Mouse (Mus musculus): ENCODE measurements around the gene Pomt1. TPM values are rescaled to one million over a fixed set of nuclear protein-coding genes. Genes with fewer than 3 reads are reported as not detected.

The Pomt1 gene
- polyA plus RNA-seq, 1 experiment = 18.4 TPM

- TF ChIP-seq POLR2A (IDR thresholded peaks at IDR 0.05; ENCODE audit: low read depth, low read length) (no peak), CTCF (IDR thresholded peaks at IDR 0.05; ENCODE audit: extremely low read depth, insufficient read length, insufficient replicate concordance, low read depth, low read length) (peak; percentile 72; the same call in 1 of the 2 replicates)
- peaks cover 2% of the 10 kb centered on the region for H3K4me1 ChIP-seq (ENCODE audit: control insufficient read depth, insufficient read depth, insufficient read length, low read length)
- H3K36me3 ChIP-seq (ENCODE audit: control insufficient read depth, insufficient read depth, low read length) = peaks cover 35% of the 10 kb centered on the region
- no peak overlapping the region for H3K27ac ChIP-seq (ENCODE audit: insufficient read depth, low read depth, low read length)
- no peak overlapping the region for H3K4me3 ChIP-seq (ENCODE audit: low read depth, low read length)
- H3K27me3 ChIP-seq (ENCODE audit: control insufficient read depth, insufficient read depth, low read length) = no peaks in the 10 kb centered on the region
- WGBS = 80% methylated on average over 1 of the region's 1 CpGs
These were observed 46.3 kb downstream of the Pomt1 start for GRCm38 (mm10) chr2:32282727-32283126.

DNA sequence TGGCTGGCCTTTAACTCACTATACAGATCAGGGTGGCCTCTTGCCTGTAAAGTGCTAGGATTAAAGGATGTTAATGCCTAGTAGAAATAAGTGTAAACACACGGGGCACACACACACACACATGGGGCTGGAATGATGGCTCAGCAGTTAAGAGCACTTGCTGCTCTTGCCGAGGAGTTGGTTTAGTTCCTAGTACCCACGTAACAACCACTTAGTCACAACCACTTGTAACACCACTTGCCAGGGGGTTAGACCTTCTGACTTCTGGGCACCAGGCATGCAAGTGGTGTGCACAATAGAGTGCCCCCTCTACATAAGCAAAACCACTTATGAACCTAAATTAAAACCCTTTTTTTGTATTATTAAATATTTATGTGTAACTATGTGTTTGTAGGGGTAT is 47.6 kb downstream of the Pomt1 start:
- H3K36me3 ChIP-seq (ENCODE audit: control insufficient read depth, insufficient read depth, low read length) = peaks cover 23% of the 10 kb centered on the region
- TF ChIP-seq CTCF (IDR thresholded peaks at IDR 0.05; ENCODE audit: extremely low read depth, insufficient read length, insufficient replicate concordance, low read depth, low read length) = no peak
- no peak for TF ChIP-seq POLR2A (IDR thresholded peaks at IDR 0.05; ENCODE audit: low read depth, low read length)
- H3K4me3 ChIP-seq (ENCODE audit: low read depth, low read length) = no peak overlapping the region
- 81% methylated on average over 3 of the region's 3 CpGs for WGBS
- H3K27ac ChIP-seq (ENCODE audit: insufficient read depth, low read depth, low read length) = no peak overlapping the region
- peaks cover 2% of the 10 kb centered on the region for H3K4me1 ChIP-seq (ENCODE audit: control insufficient read depth, insufficient read depth, insufficient read length, low read length)
- H3K27me3 ChIP-seq (ENCODE audit: control insufficient read depth, insufficient read depth, low read length) = no peaks in the 10 kb centered on the region

DNA sequence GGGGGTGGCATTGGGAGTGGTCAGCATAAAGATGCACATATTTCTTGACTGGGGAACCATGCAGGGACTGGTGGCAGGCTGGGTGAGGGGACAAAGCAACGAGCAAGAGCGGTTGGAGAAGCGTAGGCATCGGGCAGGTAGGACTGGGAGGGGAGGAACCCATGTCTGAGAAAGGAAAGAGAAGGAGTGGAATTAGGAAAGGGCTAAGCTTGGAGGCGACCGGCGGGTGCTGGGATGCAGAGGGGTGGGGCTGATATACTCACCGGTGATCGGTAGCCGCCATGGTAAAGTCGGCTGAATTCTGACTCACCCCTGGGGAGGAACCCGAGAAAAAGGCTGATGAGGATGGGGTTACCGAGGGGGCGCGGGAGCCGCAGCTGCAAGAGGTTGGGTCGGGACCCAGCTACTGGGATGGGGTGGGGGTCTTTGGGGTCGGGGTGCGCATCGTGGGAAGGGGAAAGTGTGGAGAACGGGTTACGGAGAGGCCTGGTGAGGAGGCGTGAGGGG is 51.0 kb downstream of the Pomt1 start, which contains the start of gene Golga2:
Gene Golga2, plus strand, starts transcription at position 51 of the 507 bp plus-strand sequence.
- Histone ChIP-seq H3K4me3 (ENCODE audit: low read depth, low read length) (peak within 1 kb of the TSS; percentile 86), H3K4me1 (ENCODE audit: control insufficient read depth, insufficient read depth, insufficient read length, low read length) (peaks cover 5% of the 10 kb centered on the region), H3K27me3 (ENCODE audit: control insufficient read depth, insufficient read depth, low read length) (no peaks in the 10 kb centered on the region), H3K36me3 (ENCODE audit: control insufficient read depth, insufficient read depth, low read length) (peaks cover 10% of the 10 kb centered on the region), H3K27ac (ENCODE audit: insufficient read depth, low read depth, low read length) (no peak within 1 kb of the TSS)
- TF ChIP-seq POLR2A (IDR thresholded peaks at IDR 0.05; ENCODE audit: low read depth, low read length) (no peak), CTCF (IDR thresholded peaks at IDR 0.05; ENCODE audit: extremely low read depth, insufficient read length, insufficient replicate concordance, low read depth, low read length) (no peak)
- WGBS = under 1% methylated on average over 23 of the region's 23 CpGs

- peaks cover 5% of the 10 kb centered on the region for H3K4me1 ChIP-seq (ENCODE audit: control insufficient read depth, insufficient read depth, insufficient read length, low read length)
- H3K27me3 ChIP-seq (ENCODE audit: control insufficient read depth, insufficient read depth, low read length) = no peaks in the 10 kb centered on the region
- under 1% methylated on average over 41 of the region's 41 CpGs for WGBS
- H3K36me3 ChIP-seq (ENCODE audit: control insufficient read depth, insufficient read depth, low read length) = peaks cover 12% of the 10 kb centered on the region
- TF ChIP-seq POLR2A (IDR thresholded peaks at IDR 0.05; ENCODE audit: low read depth, low read length) (peak; percentile 76), CTCF (IDR thresholded peaks at IDR 0.05; ENCODE audit: extremely low read depth, insufficient read length, insufficient replicate concordance, low read depth, low read length) (no peak)
- peak within 1 kb of the TSS; percentile 14 for H3K27ac ChIP-seq (ENCODE audit: insufficient read depth, low read depth, low read length)
- H3K4me3 ChIP-seq (ENCODE audit: low read depth, low read length) = peak within 1 kb of the TSS; percentile 86
These were observed 51.6 kb downstream of the Pomt1 start, which contains the start of gene Swi5 for GRCm38 (mm10) chr2:32287923-32288367. TSS of gene Swi5 (minus strand) at chr2:32288075.

- Histone ChIP-seq H3K4me1 (ENCODE audit: control insufficient read depth, insufficient read depth, insufficient read length, low read length) (peaks cover 5% of the 10 kb centered on the region), H3K4me3 (ENCODE audit: low read depth, low read length) (peak overlapping the region; percentile 75), H3K27ac (ENCODE audit: insufficient read depth, low read depth, low read length) (peak overlapping the region; percentile 14), H3K27me3 (ENCODE audit: control insufficient read depth, insufficient read depth, low read length) (no peaks in the 10 kb centered on the region), H3K36me3 (ENCODE audit: control insufficient read depth, insufficient read depth, low read length) (peaks cover 15% of the 10 kb centered on the region)
- under 1% methylated on average over 29 of the region's 29 CpGs for WGBS
- TF ChIP-seq CTCF (IDR thresholded peaks at IDR 0.05; ENCODE audit: extremely low read depth, insufficient read length, insufficient replicate concordance, low read depth, low read length) (no peak), POLR2A (IDR thresholded peaks at IDR 0.05; ENCODE audit: low read depth, low read length) (no peak)
These were observed 52.1 kb downstream of the Pomt1 start for GRCm38 (mm10) chr2:32288371-32288931.

GRCm38 (mm10) chr2:32289578-32289977 is 53.2 kb downstream of the Pomt1 start:
- H3K36me3 ChIP-seq (ENCODE audit: control insufficient read depth, insufficient read depth, low read length) = peaks cover 14% of the 10 kb centered on the region
- no peak overlapping the region for H3K27ac ChIP-seq (ENCODE audit: insufficient read depth, low read depth, low read length)
- H3K4me3 ChIP-seq (ENCODE audit: low read depth, low read length) = no peak overlapping the region
- no peak for TF ChIP-seq POLR2A (IDR thresholded peaks at IDR 0.05; ENCODE audit: low read depth, low read length)
- 0 out of 2 replicates have a peak, but pooled peaks have one; percentile 15 for TF ChIP-seq CTCF (IDR thresholded peaks at IDR 0.05; ENCODE audit: extremely low read depth, insufficient read length, insufficient replicate concordance, low read depth, low read length)
- H3K4me1 ChIP-seq (ENCODE audit: control insufficient read depth, insufficient read depth, insufficient read length, low read length) = peaks cover 5% of the 10 kb centered on the region
- H3K27me3 ChIP-seq (ENCODE audit: control insufficient read depth, insufficient read depth, low read length) = no peaks in the 10 kb centered on the region

GRCm38 (mm10) chr2:32294348-32294747 is 58.0 kb downstream of the Pomt1 start:
- H3K27me3 ChIP-seq (ENCODE audit: control insufficient read depth, insufficient read depth, low read length) = no peaks in the 10 kb centered on the region
- WGBS = 81% methylated on average over 8 of the region's 8 CpGs
- H3K4me3 ChIP-seq (ENCODE audit: low read depth, low read length) = no peak overlapping the region
- peaks cover under 1% of the 10 kb centered on the region; the same call in 1 of the 2 replicates for H3K4me1 ChIP-seq (ENCODE audit: control insufficient read depth, insufficient read depth, insufficient read length, low read length)
- H3K36me3 ChIP-seq (ENCODE audit: control insufficient read depth, insufficient read depth, low read length) = peaks cover 40% of the 10 kb centered on the region
- TF ChIP-seq POLR2A (IDR thresholded peaks at IDR 0.05; ENCODE audit: low read depth, low read length) = no peak
- no peak for TF ChIP-seq CTCF (IDR thresholded peaks at IDR 0.05; ENCODE audit: extremely low read depth, insufficient read length, insufficient replicate concordance, low read depth, low read length)
- H3K27ac ChIP-seq (ENCODE audit: insufficient read depth, low read depth, low read length) = no peak overlapping the region
